Mouse (Mus musculus) spleen, adult 2 months (tissue): ENCODE data around the gene 1700034I23Rik.

Source experiments
- CTCF ChIP-seq: fragments of 200-500 bp; IDR thresholded peaks from 2 replicates; pipeline ENCODE4 v1.5.1; 2011; ENCODE audit warnings: mild to moderate bottlenecking, inconsistent platforms; ENCODE audit not compliant: insufficient read depth, insufficient read length, insufficient replicate concordance; ENCODE audit errors: extremely low read depth
- POLR2A ChIP-seq: fragments of 200-500 bp; IDR thresholded peaks from 2 replicates; pipeline ENCODE4 v1.6.1; 2011; ENCODE audit warnings: low read depth, low read length, inconsistent platforms

GRCm38 (mm10) chr3:40938592-40938991, 36.2 kb upstream of the 1700034I23Rik start:
- TF ChIP-seq CTCF (no peak), POLR2A (no peak)
